In genomic region chr19:16177139-16177727, GRCm38 (mm10) we compare ENCODE assay signal across 14 mouse cellular contexts. TPM values are rescaled to one million over a fixed set of nuclear protein-coding genes. Genes with fewer than 3 reads are reported as not detected.
A peak's percentile ranks its signal among the peaks of the same experiment; 100 is the strongest.
DNase-seq lines count a peak whose midpoint lies in the region; ATAC-seq and TF ChIP-seq lines count a peak whose summit lies in the region.
"Had no signal": no experiment of that assay in that cellular context is flagged by ENCODE, and none has a peak within 500 bp of the region (broad histone marks: within the 10 kb centered on the region; RNA-seq: fewer than 3 reads in every experiment).

No protein-coding gene starts in this region.

- peaks cover 28% of the 10 kb centered on the region for H3K4me1 ChIP-seq in heart, adult 2 months (ENCODE audit: control insufficient read depth, insufficient read depth, low read length)
- no peaks in the 10 kb centered on the region for H3K4me1 ChIP-seq in hindbrain, postnatal 0 days (ENCODE audit: insufficient read depth, low read length)
- peaks cover 33% of the 10 kb centered on the region for H3K4me1 ChIP-seq in hindbrain, embryonic 10.5 days (replicated peaks)
- peaks cover 45% of the 10 kb centered on the region for H3K4me1 ChIP-seq in midbrain, embryonic 15.5 days
- peaks cover 6% of the 10 kb centered on the region for H3K4me1 ChIP-seq in midbrain, embryonic 11.5 days (ENCODE audit: control insufficient read depth, insufficient read depth, low read length)
- H3K4me1 ChIP-seq in stomach, embryonic 14.5 days (ENCODE audit: control insufficient read depth, insufficient read depth, low read length) = peaks cover 39% of the 10 kb centered on the region

- peak; percentile 24; the same call in 1 of the 2 replicates for ATAC-seq in hindbrain, postnatal 0 days
- peak; percentile 35; the same call in 1 of the 2 replicates for ATAC-seq in midbrain, embryonic 15.5 days (replicated peaks)
- ATAC-seq in midbrain, embryonic 11.5 days (ENCODE audit: low FRiP score) = no peak
- ATAC-seq in stomach, embryonic 14.5 days (ENCODE audit: insufficient number of reproducible peaks, insufficient read depth, low FRiP score, low read depth) = peak; percentile 39; the same call in 1 of the 2 replicates
- ATAC-seq: activated CD4-positive, CD25-positive, alpha-beta regulatory T cell, adult 4 months; liver, postnatal 0 days; midbrain, embryonic 16.5 days had no signal

- no peaks in the 10 kb centered on the region for H3K27me3 ChIP-seq in heart, adult 2 months (ENCODE audit: control insufficient read depth, insufficient read depth, low read length)
- no peaks in the 10 kb centered on the region for H3K27me3 ChIP-seq in hindbrain, postnatal 0 days (ENCODE audit: insufficient read depth, low read length)
- no peaks in the 10 kb centered on the region for H3K27me3 ChIP-seq in hindbrain, embryonic 10.5 days (ENCODE audit: insufficient read depth, poor library complexity, severe bottlenecking)
- no peaks in the 10 kb centered on the region for H3K27me3 ChIP-seq in midbrain, embryonic 15.5 days (replicated peaks)
- H3K27me3 ChIP-seq in midbrain, embryonic 11.5 days (ENCODE audit: control insufficient read depth, insufficient read depth, low read length) = no peaks in the 10 kb centered on the region
- no peaks in the 10 kb centered on the region for H3K27me3 ChIP-seq in stomach, embryonic 14.5 days (ENCODE audit: control insufficient read depth, insufficient read depth, low read length)

- no peaks in the 10 kb centered on the region for H3K9me3 ChIP-seq in hindbrain, postnatal 0 days (ENCODE audit: low read length)
- no peaks in the 10 kb centered on the region for H3K9me3 ChIP-seq in hindbrain, embryonic 10.5 days
- no peaks in the 10 kb centered on the region for H3K9me3 ChIP-seq in midbrain, embryonic 15.5 days
- no peaks in the 10 kb centered on the region for H3K9me3 ChIP-seq in midbrain, embryonic 11.5 days (ENCODE audit: control insufficient read depth, low read length)
- H3K9me3 ChIP-seq in stomach, embryonic 14.5 days (ENCODE audit: control insufficient read depth, low read depth, low read length) = no peaks in the 10 kb centered on the region

- no peak overlapping the region for H3K27ac ChIP-seq in heart, adult 2 months
- H3K27ac ChIP-seq in hindbrain, postnatal 0 days = no peak overlapping the region
- H3K27ac ChIP-seq in hindbrain, embryonic 10.5 days = no peak overlapping the region
- H3K27ac ChIP-seq in midbrain, embryonic 15.5 days = no peak overlapping the region
- no peak overlapping the region for H3K27ac ChIP-seq in midbrain, embryonic 11.5 days (ENCODE audit: low read depth, low read length)
- H3K27ac ChIP-seq in stomach, embryonic 14.5 days (ENCODE audit: low read length) = peak overlapping the region; percentile 48; the same call in 1 of the 2 replicates

- intact Hi-C loops in heart, adult 2 months (cut with DNase I) = no loop called here

- no peak for TF ChIP-seq CTCF in heart, adult 2 months (IDR thresholded peaks at IDR 0.05)
- TF ChIP-seq CTCF in hindbrain, postnatal 0 days (IDR thresholded peaks at IDR 0.05; ENCODE audit: low read depth) = no peak

- H3K4me2 ChIP-seq in hindbrain, postnatal 0 days (ENCODE audit: low read depth, low read length) = no peak overlapping the region
- H3K4me2 ChIP-seq in midbrain, embryonic 15.5 days = no peak overlapping the region
- no peak overlapping the region for H3K4me2 ChIP-seq in midbrain, embryonic 11.5 days
- no peak overlapping the region for H3K4me2 ChIP-seq in stomach, embryonic 14.5 days (replicated peaks; ENCODE audit: low read depth, low read length)

- no peak for TF ChIP-seq EP300 in heart, adult 2 months (IDR thresholded peaks at IDR 0.05; ENCODE audit: insufficient read depth, low read depth, low read length)

- H3K79me2 ChIP-seq in heart, adult 2 months (replicated peaks; ENCODE audit: control insufficient read depth, insufficient read depth, low read length) = peaks cover 2% of the 10 kb centered on the region

- no peak overlapping the region for H3K9ac ChIP-seq in heart, adult 2 months (ENCODE audit: low read depth, low read length)
- H3K9ac ChIP-seq in hindbrain, postnatal 0 days (replicated peaks; ENCODE audit: low read length) = no peak overlapping the region
- H3K9ac ChIP-seq in midbrain, embryonic 15.5 days = no peak overlapping the region
- H3K9ac ChIP-seq in midbrain, embryonic 11.5 days (ENCODE audit: low read length) = no peak overlapping the region
- no peak overlapping the region for H3K9ac ChIP-seq in stomach, embryonic 14.5 days (replicated peaks; ENCODE audit: low read depth, low read length)
- H3K9ac ChIP-seq: liver, postnatal 0 days had no signal

- WGBS in heart, adult 2 months = 94% methylated on average over 8 of the region's 8 CpGs
- 93% methylated on average over 8 of the region's 8 CpGs for whole genome bisulfite sequencing in hindbrain, postnatal 0 days
- WGBS in hindbrain, embryonic 10.5 days = 89% methylated on average over 8 of the region's 8 CpGs
- WGBS in midbrain, embryonic 15.5 days = 93% methylated on average over 8 of the region's 8 CpGs
- WGBS in midbrain, embryonic 11.5 days = 93% methylated on average over 8 of the region's 8 CpGs
- 78% methylated on average over 8 of the region's 8 CpGs for WGBS in stomach, embryonic 14.5 days

- no peak overlapping the region for H3K4me3 ChIP-seq in heart, adult 2 months
- no peak overlapping the region for H3K4me3 ChIP-seq in hindbrain, postnatal 0 days (ENCODE audit: low read length)
- no peak overlapping the region for H3K4me3 ChIP-seq in hindbrain, embryonic 10.5 days
- no peak overlapping the region for H3K4me3 ChIP-seq in midbrain, embryonic 15.5 days
- H3K4me3 ChIP-seq in midbrain, embryonic 11.5 days (ENCODE audit: low read depth, low read length) = no peak overlapping the region
- no peak overlapping the region for H3K4me3 ChIP-seq in stomach, embryonic 14.5 days (ENCODE audit: low read depth, low read length)

- no peak for TF ChIP-seq POLR2A in heart, adult 2 months (IDR thresholded peaks at IDR 0.05; ENCODE audit: insufficient read depth, low read depth, low read length)

- peak; percentile 85 for DNase-seq in heart, adult 11 months
- no peak for DNase-seq in heart, adult 2 months
- no peak for DNase-seq in hindbrain, postnatal 0 days (ENCODE audit: low spot score)
- no peak for DNase-seq in hindbrain, embryonic 10.5 days (ENCODE audit: low spot score)
- DNase-seq in midbrain, embryonic 11.5 days (ENCODE audit: low spot score, missing footprints) = no peak
- no peak for DNase-seq in urinary bladder, postnatal 14 days (ENCODE audit: low spot score)
- DNase-seq: cerebellum, adult 9-10 months; kidney, adult 8-10 months; layer of hippocampus, adult 9-11 months; liver, postnatal 0 days had no signal

- H3K36me3 ChIP-seq in heart, adult 2 months (ENCODE audit: control insufficient read depth, insufficient read depth, low read length) = peaks cover 23% of the 10 kb centered on the region
- H3K36me3 ChIP-seq in hindbrain, postnatal 0 days (ENCODE audit: insufficient read depth, low read length) = no peaks in the 10 kb centered on the region
- no peaks in the 10 kb centered on the region for H3K36me3 ChIP-seq in hindbrain, embryonic 10.5 days
- no peaks in the 10 kb centered on the region for H3K36me3 ChIP-seq in midbrain, embryonic 15.5 days (replicated peaks)
- H3K36me3 ChIP-seq in midbrain, embryonic 11.5 days (ENCODE audit: control insufficient read depth, insufficient read depth, low read length) = no peaks in the 10 kb centered on the region
- H3K36me3 ChIP-seq in stomach, embryonic 14.5 days (ENCODE audit: control insufficient read depth, insufficient read depth, low read length) = no peaks in the 10 kb centered on the region

RNA-seq across cellular contexts. Expression of gene Gnaq, which starts 44.6 kb away (rescaled TPM):
- total RNA-seq in heart, adult 2 months (2021) = 10 to 100 TPM; 23.1 to 23.4 TPM
- 8.4 and 14.5 TPM in 2 replicates for polyA plus RNA-seq in heart, adult 2 months (2012; rRNA removed)
- total RNA-seq in hindbrain, postnatal 0 days (2014; rRNA removed) = 101 and 103 TPM in 2 replicates
- 75.1 and 85.7 TPM in 2 replicates for polyA plus RNA-seq in hindbrain, postnatal 0 days (2015; fragmentation: Nextera tagmentation; extraction: Ambion mirVana)
- polyA plus RNA-seq in hindbrain, embryonic 10.5 days (2016; fragmentation: Nextera tagmentation; extraction: Ambion mirVana) = 23.1 and 26.7 TPM in 2 replicates
- 105 and 109 TPM in 2 replicates for polyA plus RNA-seq in midbrain, embryonic 15.5 days (2015; fragmentation: Nextera tagmentation; extraction: Ambion mirVana)
- polyA plus RNA-seq in midbrain, embryonic 11.5 days (2014; fragmentation: Nextera tagmentation; extraction: Ambion mirVana) = 22.6 and 24.0 TPM in 2 replicates
- 22.6 and 23.3 TPM in 2 replicates for polyA plus RNA-seq in stomach, embryonic 14.5 days (2014; fragmentation: Nextera tagmentation; extraction: Ambion mirVana)
